Mouse (Mus musculus) CH12.LX (cell line): ENCODE results near the gene Boc.

Source experiments
- CTCF ChIP-seq, 2 experiments: IDR thresholded peaks in 1 of 2; conservative IDR thresholded peaks in 1 of 2; 2 replicates each; pipeline ENCODE4 v1.5.1; 2011 to 2012; ENCODE audit warnings: low read depth in 2 of 2, low read length in 2 of 2, improper control_type of control experiment in 1 of 2, inconsistent platforms in 1 of 2, mild to moderate bottlenecking in 1 of 2, moderate library complexity in 1 of 2
- EP300 ChIP-seq: IDR thresholded peaks from 2 replicates; pipeline ENCODE4 v1.6.1; 2011; ENCODE audit warnings: low read length, improper control_type of control experiment
- GABPA ChIP-seq: IDR thresholded peaks from 2 replicates; pipeline ENCODE4 v1.6.1; 2012; ENCODE audit warnings: low read depth, low read length, improper control_type of control experiment, inconsistent platforms; ENCODE audit not compliant: insufficient replicate concordance
- MAX ChIP-seq: IDR thresholded peaks from 2 replicates; pipeline ENCODE4 v1.6.1; 2011; ENCODE audit warnings: low read length, improper control_type of control experiment
- MYC ChIP-seq: IDR thresholded peaks from 2 replicates; pipeline ENCODE4 v1.6.1; 2011; ENCODE audit warnings: low read depth, mild to moderate bottlenecking, improper control_type of control experiment, low read length
- POLR2A ChIP-seq: IDR thresholded peaks from 2 replicates; pipeline ENCODE4 v1.6.1; 2011; ENCODE audit warnings: low read depth, mild to moderate bottlenecking, improper control_type of control experiment, low read length
- POLR2AphosphoS2 ChIP-seq: IDR thresholded peaks from 2 replicates; pipeline ENCODE4 v1.6.1; 2011; ENCODE audit warnings: low read depth, low read length, improper control_type of control experiment
- ZC3H11A ChIP-seq: IDR thresholded peaks from 2 replicates; pipeline ENCODE4 v1.6.1; 2012; ENCODE audit warnings: low read depth, mild to moderate bottlenecking, inconsistent platforms, low read length, improper control_type of control experiment

- TF ChIP-seq EP300 (no peak), CTCF (conservative IDR thresholded peaks at IDR 0.05 in 1 of 2, IDR thresholded peaks at IDR 0.05 in 1 of 2; ENCODE audit: low read depth in 2 of 2, low read length in 2 of 2) (no peak), MYC (no peak), POLR2AphosphoS2 (no peak), POLR2A (no peak), GABPA (no peak), ZC3H11A (no peak), MAX (no peak)
Observed at GRCm38 (mm10) chr16:44553861-44554260, 4.8 kb downstream of the Boc start.
